Mouse (Mus musculus) forebrain, embryonic 14.5 days (tissue): ENCODE results near the gene Abhd5. TPM values are rescaled to one million over a fixed set of nuclear protein-coding genes. Genes with fewer than 3 reads are reported as not detected.
"Not testable (repeated sequence)": the region's sequence is repeated elsewhere in the genome, so short reads cannot be mapped to it uniquely, and the experiment has no call there.

Experiments
- ATAC-seq: fragments of 200-750 bp; cut with Nextera tagmentation; 2 replicates; pipeline ENCODE4 v1.8.0; 2017; ENCODE audit warnings: mild to moderate bottlenecking, moderate library complexity
- DNase-seq: peaks from one replicate; pipeline ENCODE4 v3.0.0-alpha.2; 2015; ENCODE audit warnings: low spot score
- H3K27ac ChIP-seq: fragments of 300-500 bp; sonication (generic); 2 replicates; pipeline ENCODE4 v1.5.1; 2014; ENCODE audit warnings: low read depth, mild to moderate bottlenecking, control low read depth, low read length, moderate library complexity
- H3K27me3 ChIP-seq: fragments of 300-500 bp; sonication (generic); replicated peaks from 2 replicates; pipeline ENCODE4 v1.6.1; 2014; ENCODE audit warnings: low read length, control low read depth, mixed read lengths; ENCODE audit not compliant: control insufficient read depth, insufficient read depth
- H3K36me3 ChIP-seq: fragments of 300-500 bp; sonication (generic); 2 replicates; pipeline ENCODE4 v1.6.1; 2014; ENCODE audit warnings: low read length, control low read depth; ENCODE audit not compliant: control insufficient read depth, insufficient read depth
- H3K4me1 ChIP-seq: fragments of 300-500 bp; sonication (generic); 2 replicates; pipeline ENCODE4 v1.6.1; 2014; ENCODE audit warnings: antibody characterized with exemption, low read length, control low read depth; ENCODE audit not compliant: control insufficient read depth, insufficient read depth
- H3K4me2 ChIP-seq: fragments of 300-500 bp; sonication (generic); 2 replicates; pipeline ENCODE4 v1.6.1; 2014; ENCODE audit warnings: mild to moderate bottlenecking, control low read depth, low read length
- H3K4me3 ChIP-seq: fragments of 300-500 bp; sonication (generic); 2 replicates; pipeline ENCODE4 v1.5.1; 2014; ENCODE audit warnings: low read depth, low read length, control low read depth
- H3K9ac ChIP-seq: fragments of 300-500 bp; sonication (generic); 2 replicates; pipeline ENCODE4 v1.6.1; 2014; ENCODE audit warnings: mild to moderate bottlenecking, low read length, control low read depth, moderate library complexity
- H3K9me3 ChIP-seq: fragments of 300-500 bp; sonication (generic); replicated peaks from 2 replicates; pipeline ENCODE4 v1.6.1; 2016; ENCODE audit warnings: low read length, control low read depth, mixed read lengths; ENCODE audit not compliant: control insufficient read depth
- WGBS: fragments of 180-500 bp; shearing (Covaris S2); extraction: QIAGEN DNeasy Blood & Tissue Kit; methylation state at CpG from one replicate; pipeline ENCODE4 v1.1.7; 2014; 5-methylcytosine and 5-hydroxymethylcytosine counted together
- polyA plus RNA-seq: library from polyadenylated mRNA; unstranded; fragments of >200 nt; fragmentation: Nextera tagmentation; extraction: Ambion mirVana; gene quantifications from 2 replicates; pipeline ENCODE4 v1.2.1, GENCODE M21; 2014

The Abhd5 gene
- polyA plus RNA-seq, result 26.9 and 29.9 TPM in 2 replicates

DNA sequence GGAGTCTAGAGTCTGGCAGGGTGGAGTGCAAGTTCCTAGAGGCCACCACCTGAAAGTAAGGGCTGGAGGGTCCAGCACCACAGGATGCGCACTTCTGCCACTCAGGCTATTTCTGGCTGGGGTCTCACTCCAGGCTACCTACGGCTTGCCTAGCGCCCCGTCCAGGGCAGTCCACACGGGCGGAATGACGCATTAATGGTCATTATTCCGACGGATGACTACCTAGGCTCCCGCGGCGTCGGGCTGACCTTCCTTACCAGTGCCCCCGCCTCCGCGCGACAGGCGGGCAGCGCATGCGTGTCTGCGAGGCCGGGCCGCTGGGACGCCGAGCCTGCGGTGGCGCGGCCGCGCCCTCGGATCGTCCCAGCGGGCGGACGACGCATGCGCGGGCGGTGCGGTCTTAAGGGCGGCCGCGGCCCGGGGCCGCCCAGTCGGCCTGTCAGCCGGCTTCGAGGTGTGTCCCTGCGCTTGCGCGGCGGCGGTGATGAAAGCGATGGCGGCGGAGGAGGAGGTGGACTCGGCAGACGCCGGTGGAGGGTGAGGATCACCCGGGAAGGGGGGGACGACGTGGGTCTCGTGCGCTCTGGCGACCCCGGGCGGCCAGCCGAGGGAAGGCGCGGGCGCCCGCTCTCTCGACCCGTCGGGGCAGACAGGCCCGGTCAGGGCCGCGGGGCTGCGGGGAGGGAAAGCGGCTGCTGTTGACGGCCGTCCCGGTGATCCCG lies at the start of gene Abhd5:
Gene Abhd5 (plus strand): TSS at position 306 of the 722 bp plus-strand sequence.
- Histone ChIP-seq H3K36me3 (no peaks in the 10 kb centered on the region), H3K27ac (peak within 1 kb of the TSS; percentile 52), H3K27me3 (no peaks in the 10 kb centered on the region; the same call in 1 of the 2 replicates), H3K9ac (peak within 1 kb of the TSS; percentile 77), H3K4me2 (peak within 1 kb of the TSS; percentile 59), H3K4me1 (no peaks in the 10 kb centered on the region), H3K4me3 (peak within 1 kb of the TSS; percentile 63), H3K9me3 (no peaks in the 10 kb centered on the region)
- ATAC-seq (peak; percentile 98), DNase-seq (peak; percentile 95)
- WGBS, result under 1% methylated on average over 70 of the region's 84 CpGs

DNA sequence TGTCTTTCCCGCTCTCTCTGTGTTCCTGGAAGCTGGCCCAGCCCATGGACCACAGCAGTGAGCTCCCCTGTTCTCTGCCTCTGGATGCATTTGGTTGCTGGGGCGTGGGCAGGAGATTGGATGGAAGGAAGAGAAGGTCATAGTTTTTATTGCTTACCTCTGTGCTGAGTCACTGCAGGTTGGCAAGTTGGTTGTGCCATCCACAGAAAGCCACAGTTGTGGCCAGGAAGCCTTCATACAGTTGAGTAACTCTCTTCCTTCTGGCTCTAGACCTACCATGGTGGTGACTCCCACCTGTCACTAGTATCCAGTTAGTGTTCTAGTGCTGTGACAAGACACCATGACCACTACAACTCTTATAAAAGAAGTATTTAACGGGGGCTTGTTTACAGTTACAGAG lies 46.1 kb upstream of the Abhd5 start:
- H3K4me1 ChIP-seq, result no peaks in the 10 kb centered on the region
- no peak for DNase-seq
- no peak overlapping the region for H3K27ac ChIP-seq
- WGBS, result 70% methylated on average over 3 of the region's 3 CpGs
- no peak overlapping the region for H3K4me2 ChIP-seq
- no peak overlapping the region for H3K9ac ChIP-seq
- H3K36me3 ChIP-seq, result no peaks in the 10 kb centered on the region
- H3K4me3 ChIP-seq, result no peak overlapping the region
- H3K27me3 ChIP-seq, result no peaks in the 10 kb centered on the region
- ATAC-seq, result no peak
- no peaks in the 10 kb centered on the region for H3K9me3 ChIP-seq

DNA sequence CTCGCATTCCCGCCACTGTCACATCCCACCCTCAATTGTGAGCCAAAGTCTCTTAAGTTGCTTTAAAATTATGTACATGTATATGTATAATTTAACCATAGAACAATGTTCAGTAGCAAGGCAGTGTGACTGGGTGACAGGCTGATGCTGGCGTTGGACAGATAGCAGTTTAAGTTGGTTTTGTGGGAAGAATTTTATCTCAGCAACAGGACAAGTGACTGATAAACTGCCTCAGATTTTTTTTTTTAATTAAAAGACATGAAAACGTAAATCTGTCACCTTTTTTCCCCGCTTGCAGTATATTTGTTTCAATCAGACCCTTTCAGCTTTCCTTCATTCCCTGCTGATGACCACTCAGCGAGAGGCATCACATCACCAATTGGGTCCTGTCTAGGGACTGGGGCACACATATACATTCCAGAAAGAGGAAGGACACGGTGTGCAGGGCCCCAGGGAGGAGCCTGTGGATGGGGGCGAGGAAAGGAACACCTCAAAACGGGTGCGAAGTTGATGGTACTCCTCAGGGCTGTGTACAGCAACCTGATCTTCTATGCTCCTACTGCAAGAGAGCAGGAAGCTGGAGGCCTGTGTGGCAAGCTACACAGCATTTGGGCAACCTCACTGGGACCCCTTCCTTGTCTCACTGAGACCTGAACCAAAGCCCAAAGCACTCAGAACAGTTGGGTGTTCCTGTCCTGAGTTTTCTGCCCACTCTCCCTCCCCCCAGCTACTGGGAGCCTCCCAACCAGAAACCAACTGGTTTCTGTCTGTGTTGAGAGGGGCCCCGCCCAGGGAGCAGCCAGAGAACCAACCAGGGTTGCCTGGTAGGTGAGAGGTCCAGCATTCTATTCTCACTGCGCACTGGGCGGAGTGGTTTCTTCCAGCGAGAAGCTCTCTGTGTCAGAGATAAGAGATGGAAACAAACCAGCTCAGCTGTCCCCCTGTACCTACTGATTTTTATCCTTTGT lies 42.1 kb upstream of the Abhd5 start:
- H3K27ac ChIP-seq, result no peak overlapping the region
- DNase-seq (no peak), ATAC-seq (no peak)
- no peaks in the 10 kb centered on the region for H3K9me3 ChIP-seq
- no peaks in the 10 kb centered on the region for H3K27me3 ChIP-seq
- WGBS, result 76% methylated on average over 14 of the region's 14 CpGs
- no peak overlapping the region for H3K4me2 ChIP-seq
- H3K4me3 ChIP-seq, result no peak overlapping the region
- H3K4me1 ChIP-seq, result no peaks in the 10 kb centered on the region
- H3K36me3 ChIP-seq, result no peaks in the 10 kb centered on the region
- H3K9ac ChIP-seq, result no peak overlapping the region

DNA sequence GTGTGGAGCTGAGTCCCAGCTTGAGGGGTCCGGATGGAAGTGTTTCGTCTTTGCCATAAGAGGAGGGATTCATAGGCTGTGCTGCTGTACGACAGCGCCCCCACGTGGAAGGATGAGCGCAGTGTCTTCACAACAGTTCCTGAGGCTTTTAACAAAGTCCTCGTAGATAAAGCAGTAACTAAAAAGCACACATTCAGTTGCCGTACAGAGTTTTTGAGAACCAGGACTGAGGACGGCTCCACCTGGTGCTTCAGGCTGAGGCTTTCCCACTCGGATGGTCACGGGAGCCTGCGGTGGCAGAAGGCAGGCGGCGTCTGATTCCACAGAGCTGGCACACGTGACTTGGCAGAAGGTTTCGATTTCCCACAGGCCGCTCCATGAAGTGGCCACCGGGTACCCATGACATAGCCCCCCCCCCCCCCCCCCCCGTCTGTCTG lies 40.8 kb upstream of the Abhd5 start:
- H3K4me3 ChIP-seq, result peak overlapping the region; percentile 28
- H3K9ac ChIP-seq, result peak overlapping the region; percentile 38; the same call in 1 of the 2 replicates
- H3K4me1 ChIP-seq, result no peaks in the 10 kb centered on the region
- no peaks in the 10 kb centered on the region for H3K9me3 ChIP-seq
- peak overlapping the region; percentile 48 for H3K4me2 ChIP-seq
- H3K27me3 ChIP-seq, result no peaks in the 10 kb centered on the region
- ATAC-seq (peak; percentile 95), DNase-seq (peak; percentile 90)
- 7% methylated on average over 18 of the region's 19 CpGs for WGBS
- no peaks in the 10 kb centered on the region for H3K36me3 ChIP-seq
- no peak overlapping the region for H3K27ac ChIP-seq

DNA sequence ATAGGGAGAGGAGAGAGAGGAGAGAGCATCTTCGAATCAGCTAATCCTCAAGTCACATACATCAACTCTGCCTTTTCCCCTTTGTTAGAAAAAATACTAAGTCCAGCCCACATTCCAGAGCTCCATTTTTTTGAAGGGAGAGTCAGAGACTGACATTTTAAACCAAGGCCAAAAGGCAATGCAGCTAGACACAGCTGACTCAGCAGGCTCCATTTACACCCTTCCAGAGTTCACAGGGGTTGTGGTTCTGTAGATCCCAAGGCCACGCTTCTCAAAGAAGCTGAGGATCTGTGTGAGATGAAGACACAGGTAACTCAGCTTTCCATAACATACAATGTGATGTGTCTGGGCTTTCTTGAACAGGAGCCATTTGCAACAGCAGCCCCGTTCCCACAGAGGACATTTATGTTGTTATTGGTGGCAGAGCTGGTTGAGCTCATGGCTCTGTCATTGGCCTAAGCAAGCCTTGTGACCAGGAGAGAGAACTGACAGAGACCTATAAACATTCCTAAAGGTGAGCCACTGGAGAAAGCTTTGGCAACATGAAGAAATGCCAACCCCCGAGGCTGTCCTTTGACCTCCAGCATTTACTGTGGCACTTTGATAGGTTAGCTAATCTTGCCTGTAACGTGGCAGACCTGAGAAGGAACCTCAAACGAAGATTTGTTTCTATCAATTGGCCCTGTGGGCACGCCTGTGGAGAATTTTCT lies 40.2 kb upstream of the Abhd5 start:
- Histone ChIP-seq H3K4me1 (no peaks in the 10 kb centered on the region), H3K4me3 (peak overlapping the region; percentile 28), H3K27ac (no peak overlapping the region), H3K36me3 (no peaks in the 10 kb centered on the region), H3K27me3 (no peaks in the 10 kb centered on the region), H3K9ac (peak overlapping the region; percentile 38; the same call in 1 of the 2 replicates), H3K9me3 (no peaks in the 10 kb centered on the region), H3K4me2 (peak overlapping the region; percentile 48)
- WGBS, result 76% methylated on average over 7 of the region's 7 CpGs
- 0 out of 2 replicates have a peak, but pooled peaks have one; percentile 7 for ATAC-seq
- DNase-seq, result peak; percentile 8

DNA sequence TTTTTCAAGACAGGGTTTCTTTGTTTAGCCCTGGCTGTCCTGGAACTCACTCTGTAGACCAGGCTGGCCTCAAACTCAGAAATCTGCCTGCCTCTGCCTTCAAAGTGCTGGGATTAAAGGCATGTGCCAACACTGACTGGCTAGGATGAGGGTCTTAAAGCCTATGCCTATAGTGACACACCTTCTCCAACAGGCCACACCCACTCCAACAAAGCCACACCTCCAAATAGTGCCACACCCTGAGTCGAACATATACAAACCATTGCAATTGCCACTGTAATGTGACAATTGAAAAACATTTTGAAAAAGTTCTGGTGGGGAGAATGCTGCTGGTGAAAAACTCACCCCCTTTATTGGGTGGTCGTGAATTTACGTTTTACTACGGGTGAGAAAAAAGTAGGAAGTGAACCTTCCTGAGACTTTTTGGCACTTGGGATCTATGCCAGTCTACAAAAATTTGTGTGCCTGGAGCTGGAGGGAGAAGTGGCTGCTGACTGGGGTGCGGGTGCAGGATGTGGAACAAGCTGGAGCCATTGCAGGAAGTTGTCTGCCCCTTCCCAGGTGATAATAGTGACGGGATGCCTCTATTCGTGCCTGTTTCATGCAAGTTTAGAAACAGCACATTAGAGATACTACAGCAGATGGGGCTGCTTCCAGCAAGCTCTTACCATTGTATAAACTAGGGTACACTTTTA lies 39.0 kb upstream of the Abhd5 start:
- no peaks in the 10 kb centered on the region for H3K9me3 ChIP-seq
- no peaks in the 10 kb centered on the region for H3K36me3 ChIP-seq
- WGBS, result 89% methylated on average over 7 of the region's 7 CpGs
- H3K4me3 ChIP-seq, result no peak overlapping the region
- ATAC-seq (no peak), DNase-seq (no peak)
- H3K9ac ChIP-seq, result no peak overlapping the region
- no peak overlapping the region for H3K4me2 ChIP-seq
- H3K27ac ChIP-seq, result no peak overlapping the region
- H3K27me3 ChIP-seq, result no peaks in the 10 kb centered on the region
- no peaks in the 10 kb centered on the region for H3K4me1 ChIP-seq

DNA sequence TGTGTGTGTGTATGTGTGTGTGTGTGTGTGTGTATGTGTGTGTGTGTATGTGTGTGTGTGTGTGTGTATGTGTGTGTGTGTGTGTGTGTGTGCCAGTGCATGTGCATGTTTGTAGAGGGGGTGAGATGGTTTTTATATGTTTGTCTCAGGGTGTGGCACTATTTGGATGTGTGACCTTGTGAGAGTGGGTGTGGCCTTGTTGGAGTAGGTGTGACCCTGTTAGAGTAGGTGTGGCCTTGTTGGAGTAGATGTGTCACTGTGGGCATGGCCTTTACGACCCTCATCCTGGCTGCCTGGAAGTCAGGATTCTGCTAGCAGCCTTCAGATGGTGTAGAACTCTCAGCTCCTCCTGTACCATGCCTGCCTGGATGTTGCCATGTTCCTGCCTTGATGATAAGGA lies 38.3 kb upstream of the Abhd5 start:
- not testable (repeated sequence) for H3K27me3 ChIP-seq, H3K4me3 ChIP-seq, H3K36me3 ChIP-seq, H3K4me1 ChIP-seq, ATAC-seq, H3K4me2 ChIP-seq, H3K27ac ChIP-seq, H3K9ac ChIP-seq, H3K9me3 ChIP-seq, DNase-seq
- 48% methylated on average over 1 of the region's 1 CpGs for WGBS

DNA sequence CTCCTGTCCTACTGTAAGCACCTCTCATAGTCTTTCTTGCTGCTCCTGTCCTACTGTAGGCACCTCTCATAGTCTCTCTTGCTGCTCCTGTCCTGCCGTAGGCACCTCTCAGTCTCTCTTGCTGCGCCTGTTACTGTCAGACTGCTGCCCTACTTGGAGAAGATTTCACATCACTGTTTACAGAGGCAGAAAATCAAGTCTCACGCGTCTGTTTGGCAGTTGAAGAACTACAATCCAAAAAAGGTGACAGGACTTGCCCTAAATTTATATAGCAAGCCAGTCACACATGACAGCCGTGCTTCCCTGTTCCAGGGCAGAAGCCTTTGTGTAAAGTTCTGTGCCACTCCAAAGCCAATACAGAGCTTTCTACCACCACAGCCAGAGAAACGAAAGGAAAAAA lies 37.0 kb upstream of the Abhd5 start:
- DNase-seq (no peak), ATAC-seq (no peak)
- Histone ChIP-seq H3K36me3 (no peaks in the 10 kb centered on the region), H3K27me3 (no peaks in the 10 kb centered on the region), H3K4me3 (no peak overlapping the region), H3K4me2 (no peak overlapping the region), H3K9me3 (no peaks in the 10 kb centered on the region), H3K27ac (no peak overlapping the region), H3K9ac (no peak overlapping the region), H3K4me1 (no peaks in the 10 kb centered on the region)
- WGBS, result 88% methylated on average over 6 of the region's 6 CpGs
